Mouse (Mus musculus): ENCODE measurements around the gene Fxyd5. TPM values are rescaled to one million over a fixed set of nuclear protein-coding genes. Genes with fewer than 3 reads are reported as not detected.

Fxyd5 gene
- polyA plus RNA-seq, 1 experiment from 2014 or later: 44.7 TPM

- Histone ChIP-seq H3K9me3 (replicated peaks; ENCODE audit: control insufficient read depth, low read length) (no peaks in the 10 kb centered on the region), H3K4me3 (ENCODE audit: low read length) (no peak overlapping the region), H3K9ac (ENCODE audit: low read length) (no peak overlapping the region), H3K27ac (ENCODE audit: low read length) (no peak overlapping the region), H3K4me2 (ENCODE audit: low read depth, low read length) (no peak overlapping the region), H3K4me1 (ENCODE audit: control insufficient read depth, insufficient read depth, low read length) (no peaks in the 10 kb centered on the region), H3K36me3 (ENCODE audit: control insufficient read depth, insufficient read depth) (no peaks in the 10 kb centered on the region), H3K27me3 (ENCODE audit: control insufficient read depth, insufficient read depth, low read length) (no peaks in the 10 kb centered on the region)
- 61% methylated on average over 9 of the region's 9 CpGs for WGBS
- no peak for ATAC-seq (replicated peaks; ENCODE audit: extremely low read depth, insufficient read depth, low FRiP score)
Observed at GRCm38 (mm10) chr7:31072326-31072725, 30.0 kb upstream of the Fxyd5 start.

GRCm38 (mm10) chr7:31070324-31070723 lies 28.0 kb upstream of the Fxyd5 start:
- Histone ChIP-seq H3K4me2 (ENCODE audit: low read depth, low read length) (no peak overlapping the region), H3K9me3 (replicated peaks; ENCODE audit: control insufficient read depth, low read length) (no peaks in the 10 kb centered on the region), H3K36me3 (ENCODE audit: control insufficient read depth, insufficient read depth) (no peaks in the 10 kb centered on the region), H3K27me3 (ENCODE audit: control insufficient read depth, insufficient read depth, low read length) (no peaks in the 10 kb centered on the region), H3K27ac (ENCODE audit: low read length) (no peak overlapping the region), H3K4me3 (ENCODE audit: low read length) (no peak overlapping the region), H3K4me1 (ENCODE audit: control insufficient read depth, insufficient read depth, low read length) (no peaks in the 10 kb centered on the region), H3K9ac (ENCODE audit: low read length) (no peak overlapping the region)
- WGBS: 77% methylated on average over 6 of the region's 6 CpGs
- ATAC-seq (replicated peaks; ENCODE audit: extremely low read depth, insufficient read depth, low FRiP score): no peak

- Histone ChIP-seq H3K36me3 (ENCODE audit: control insufficient read depth, insufficient read depth) (no peaks in the 10 kb centered on the region), H3K4me1 (ENCODE audit: control insufficient read depth, insufficient read depth, low read length) (no peaks in the 10 kb centered on the region), H3K9ac (ENCODE audit: low read length) (no peak overlapping the region), H3K27ac (ENCODE audit: low read length) (no peak overlapping the region), H3K4me2 (ENCODE audit: low read depth, low read length) (no peak overlapping the region), H3K4me3 (ENCODE audit: low read length) (no peak overlapping the region), H3K9me3 (replicated peaks; ENCODE audit: control insufficient read depth, low read length) (no peaks in the 10 kb centered on the region), H3K27me3 (ENCODE audit: control insufficient read depth, insufficient read depth, low read length) (no peaks in the 10 kb centered on the region)
- 84% methylated on average over 14 of the region's 14 CpGs for WGBS
- no peak for ATAC-seq (replicated peaks; ENCODE audit: extremely low read depth, insufficient read depth, low FRiP score)
Observed at GRCm38 (mm10) chr7:31069491-31069890, 27.2 kb upstream of the Fxyd5 start.

- no peak for ATAC-seq (replicated peaks; ENCODE audit: extremely low read depth, insufficient read depth, low FRiP score)
- Histone ChIP-seq H3K9ac (ENCODE audit: low read length) (no peak overlapping the region), H3K4me1 (ENCODE audit: control insufficient read depth, insufficient read depth, low read length) (no peaks in the 10 kb centered on the region), H3K36me3 (ENCODE audit: control insufficient read depth, insufficient read depth) (no peaks in the 10 kb centered on the region), H3K4me2 (ENCODE audit: low read depth, low read length) (no peak overlapping the region), H3K4me3 (ENCODE audit: low read length) (no peak overlapping the region), H3K27ac (ENCODE audit: low read length) (no peak overlapping the region), H3K9me3 (replicated peaks; ENCODE audit: control insufficient read depth, low read length) (no peaks in the 10 kb centered on the region), H3K27me3 (ENCODE audit: control insufficient read depth, insufficient read depth, low read length) (no peaks in the 10 kb centered on the region)
- 33% methylated on average over 5 of the region's 5 CpGs for WGBS
Observed at GRCm38 (mm10) chr7:31067836-31068235, 25.6 kb upstream of the Fxyd5 start.

- 78% methylated on average over 12 of the region's 12 CpGs for WGBS
- H3K4me3 ChIP-seq (ENCODE audit: low read length): no peak overlapping the region
- no peak overlapping the region for H3K27ac ChIP-seq (ENCODE audit: low read length)
Observed at GRCm38 (mm10) chr7:31063074-31063560, 20.8 kb upstream of the Fxyd5 start.

GRCm38 (mm10) chr7:31060621-31061010 lies 18.3 kb upstream of the Fxyd5 start:
- H3K4me3 ChIP-seq (ENCODE audit: low read length): no peak overlapping the region
- ATAC-seq (replicated peaks; ENCODE audit: extremely low read depth, insufficient read depth, low FRiP score): no peak
- no peak overlapping the region for H3K9ac ChIP-seq (ENCODE audit: low read length)
- H3K4me2 ChIP-seq (ENCODE audit: low read depth, low read length): no peak overlapping the region
- H3K27ac ChIP-seq (ENCODE audit: low read length): no peak overlapping the region
- H3K4me1 ChIP-seq (ENCODE audit: control insufficient read depth, insufficient read depth, low read length): peaks cover 6% of the 10 kb centered on the region; the same call in 1 of the 2 replicates
- WGBS: 87% methylated on average over 7 of the region's 7 CpGs
- no peaks in the 10 kb centered on the region for H3K27me3 ChIP-seq (ENCODE audit: control insufficient read depth, insufficient read depth, low read length)
- H3K9me3 ChIP-seq (replicated peaks; ENCODE audit: control insufficient read depth, low read length): no peaks in the 10 kb centered on the region
- no peaks in the 10 kb centered on the region for H3K36me3 ChIP-seq (ENCODE audit: control insufficient read depth, insufficient read depth)

More at GRCm38 (mm10) chr7:31063074-31063560, 20.8 kb upstream of the Fxyd5 start:
- Histone ChIP-seq H3K4me1 (ENCODE audit: control insufficient read depth, insufficient read depth, low read length) (peaks cover 3% of the 10 kb centered on the region; the same call in 1 of the 2 replicates), H3K4me2 (ENCODE audit: low read depth, low read length) (no peak overlapping the region), H3K36me3 (ENCODE audit: control insufficient read depth, insufficient read depth) (no peaks in the 10 kb centered on the region), H3K27me3 (ENCODE audit: control insufficient read depth, insufficient read depth, low read length) (no peaks in the 10 kb centered on the region), H3K9me3 (replicated peaks; ENCODE audit: control insufficient read depth, low read length) (no peaks in the 10 kb centered on the region), H3K9ac (ENCODE audit: low read length) (no peak overlapping the region)
- no peak for ATAC-seq (replicated peaks; ENCODE audit: extremely low read depth, insufficient read depth, low FRiP score)

GRCm38 (mm10) chr7:31059919-31060620 lies 17.8 kb upstream of the Fxyd5 start:
- H3K4me1 ChIP-seq (ENCODE audit: control insufficient read depth, insufficient read depth, low read length): peaks cover 6% of the 10 kb centered on the region; the same call in 1 of the 2 replicates
- no peaks in the 10 kb centered on the region for H3K36me3 ChIP-seq (ENCODE audit: control insufficient read depth, insufficient read depth)
- no peak overlapping the region for H3K4me3 ChIP-seq (ENCODE audit: low read length)
- ATAC-seq (replicated peaks; ENCODE audit: extremely low read depth, insufficient read depth, low FRiP score): no peak
- no peaks in the 10 kb centered on the region for H3K27me3 ChIP-seq (ENCODE audit: control insufficient read depth, insufficient read depth, low read length)
- no peak overlapping the region for H3K27ac ChIP-seq (ENCODE audit: low read length)
- no peak overlapping the region for H3K9ac ChIP-seq (ENCODE audit: low read length)
- H3K9me3 ChIP-seq (replicated peaks; ENCODE audit: control insufficient read depth, low read length): no peaks in the 10 kb centered on the region
- 75% methylated on average over 11 of the region's 11 CpGs for WGBS
- H3K4me2 ChIP-seq (ENCODE audit: low read depth, low read length): no peak overlapping the region

- no peaks in the 10 kb centered on the region for H3K36me3 ChIP-seq (ENCODE audit: control insufficient read depth, insufficient read depth)
- H3K27me3 ChIP-seq (ENCODE audit: control insufficient read depth, insufficient read depth, low read length): no peaks in the 10 kb centered on the region
- no peak within 1 kb of the TSS for H3K27ac ChIP-seq (ENCODE audit: low read length)
- no peak within 1 kb of the TSS for H3K4me2 ChIP-seq (ENCODE audit: low read depth, low read length)
- H3K9me3 ChIP-seq (replicated peaks; ENCODE audit: control insufficient read depth, low read length): no peaks in the 10 kb centered on the region
- WGBS: 2% methylated on average over 2 of the region's 2 CpGs
- H3K4me1 ChIP-seq (ENCODE audit: control insufficient read depth, insufficient read depth, low read length): peaks cover 6% of the 10 kb centered on the region; the same call in 1 of the 2 replicates
- H3K4me3 ChIP-seq (ENCODE audit: low read length): no peak within 1 kb of the TSS
- no peak for ATAC-seq (replicated peaks; ENCODE audit: extremely low read depth, insufficient read depth, low FRiP score)
- H3K9ac ChIP-seq (ENCODE audit: low read length): no peak within 1 kb of the TSS
Observed at GRCm38 (mm10) chr7:31059108-31059507, 16.8 kb upstream of the Fxyd5 start, which contains the start of gene Lgi4. Gene Lgi4 (plus strand): TSS chr7:31059342.

GRCm38 (mm10) chr7:31058211-31058610 lies 15.9 kb upstream of the Fxyd5 start:
- peaks cover 13% of the 10 kb centered on the region for H3K4me1 ChIP-seq (ENCODE audit: control insufficient read depth, insufficient read depth, low read length)
- no peaks in the 10 kb centered on the region for H3K27me3 ChIP-seq (ENCODE audit: control insufficient read depth, insufficient read depth, low read length)
- H3K4me3 ChIP-seq (ENCODE audit: low read length): no peak overlapping the region
- no peak overlapping the region for H3K9ac ChIP-seq (ENCODE audit: low read length)
- WGBS: 85% methylated on average over 6 of the region's 6 CpGs
- H3K9me3 ChIP-seq (replicated peaks; ENCODE audit: control insufficient read depth, low read length): no peaks in the 10 kb centered on the region
- H3K27ac ChIP-seq (ENCODE audit: low read length): no peak overlapping the region
- no peak overlapping the region for H3K4me2 ChIP-seq (ENCODE audit: low read depth, low read length)
- H3K36me3 ChIP-seq (ENCODE audit: control insufficient read depth, insufficient read depth): no peaks in the 10 kb centered on the region
- ATAC-seq (replicated peaks; ENCODE audit: extremely low read depth, insufficient read depth, low FRiP score): no peak
